Mouse (Mus musculus) yolk sac, embryonic 10.5 days (tissue): ENCODE data around the gene Prr3.
"Not testable (repeated sequence)": the region's sequence is repeated elsewhere in the genome, so short reads cannot be mapped to it uniquely, and the experiment has no call there.

Source experiments
- DNase-seq: peaks from one replicate; pipeline ENCODE4 v3.0.0-alpha.2; 2017; ENCODE audit warnings: low spot score

The Prr3 gene

DNA sequence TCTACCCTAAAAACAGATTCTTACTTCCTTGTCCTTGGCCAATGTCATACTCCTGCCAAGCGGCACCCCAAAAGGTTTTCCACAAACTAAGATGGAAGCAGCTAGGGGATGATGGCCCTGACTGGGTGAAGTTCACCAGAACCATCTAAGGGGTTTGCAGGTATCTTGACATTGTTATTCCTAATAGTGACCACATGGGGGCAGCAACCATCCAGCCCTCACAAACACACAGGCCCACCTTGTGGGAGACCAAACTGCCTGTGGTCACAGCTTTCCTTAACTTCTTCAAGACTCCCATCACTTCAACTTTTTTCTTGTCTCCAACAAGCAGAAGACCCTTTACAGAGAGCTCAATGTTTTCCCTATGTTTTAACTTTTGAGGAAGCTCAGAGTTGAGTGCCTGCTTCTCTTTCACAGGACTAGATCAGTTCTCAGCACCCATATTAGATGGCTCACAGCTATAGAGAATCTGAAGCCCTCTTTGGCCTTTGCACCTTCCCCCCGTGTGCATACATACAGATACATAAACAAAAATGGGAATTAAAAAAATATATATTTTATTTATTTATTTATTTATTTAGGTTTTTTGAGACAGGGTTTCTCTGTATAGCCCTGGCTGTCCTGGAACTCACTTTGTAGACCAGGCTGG lies 42.2 kb downstream of the Prr3 start:
- no peak for DNase-seq

DNA sequence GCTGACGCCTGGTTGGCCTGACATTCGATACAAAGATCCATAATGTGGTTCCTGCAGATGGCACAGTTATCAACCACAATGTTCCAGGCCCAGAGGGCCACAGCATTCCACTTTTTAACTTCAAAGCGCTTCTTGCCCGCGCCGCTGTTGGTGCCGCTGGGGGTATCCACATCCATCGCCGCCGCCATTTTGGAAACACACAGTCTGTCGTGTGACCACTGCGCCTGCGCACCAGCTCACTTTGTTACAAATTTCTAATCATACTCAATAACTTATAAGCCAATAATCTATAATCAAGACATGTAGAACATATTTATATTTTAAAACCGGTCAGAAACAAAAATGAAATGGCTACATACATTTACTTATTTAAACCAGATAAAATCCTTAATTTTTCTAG lies 44.3 kb downstream of the Prr3 start:
- DNase-seq = not testable (repeated sequence)

DNA sequence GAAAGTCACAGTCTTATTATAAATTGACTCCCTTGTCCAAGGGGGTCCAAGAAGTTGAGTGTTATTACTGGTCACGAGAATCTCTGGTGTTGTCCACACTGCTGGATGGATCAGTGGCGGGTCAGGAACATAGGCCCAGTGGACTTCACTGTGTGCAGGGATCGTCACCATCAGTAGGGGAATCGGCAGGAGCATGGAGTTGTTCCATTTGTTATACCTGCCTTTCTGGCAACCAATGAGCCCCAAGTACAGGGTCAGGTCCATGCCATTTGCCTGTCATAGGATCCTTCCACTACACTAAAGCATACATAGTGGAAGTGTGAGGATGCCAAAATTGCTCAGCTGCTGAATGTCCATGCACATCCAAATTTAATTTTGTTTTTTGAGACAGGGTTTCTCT lies 47.4 kb downstream of the Prr3 start:
- no peak for DNase-seq

DNA sequence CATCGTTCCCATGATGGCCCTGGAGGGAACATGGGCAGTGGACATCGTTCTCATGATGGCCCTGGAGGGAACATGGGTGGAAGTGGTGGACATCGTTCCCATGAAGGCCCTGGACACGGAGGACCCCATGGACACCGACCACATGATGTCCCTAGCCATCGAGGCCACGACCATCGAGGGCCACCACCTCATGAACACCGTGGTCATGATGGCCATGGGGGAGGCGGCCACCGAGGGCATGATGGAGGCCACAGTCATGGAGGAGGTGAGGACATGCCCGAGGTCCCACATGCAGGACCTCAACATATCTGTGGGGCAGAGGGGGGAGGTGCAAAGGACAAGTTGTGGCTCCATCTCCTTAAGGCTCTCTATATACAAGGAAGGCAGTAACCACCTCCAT lies 49.4 kb downstream of the Prr3 start:
- no peak for DNase-seq

DNA sequence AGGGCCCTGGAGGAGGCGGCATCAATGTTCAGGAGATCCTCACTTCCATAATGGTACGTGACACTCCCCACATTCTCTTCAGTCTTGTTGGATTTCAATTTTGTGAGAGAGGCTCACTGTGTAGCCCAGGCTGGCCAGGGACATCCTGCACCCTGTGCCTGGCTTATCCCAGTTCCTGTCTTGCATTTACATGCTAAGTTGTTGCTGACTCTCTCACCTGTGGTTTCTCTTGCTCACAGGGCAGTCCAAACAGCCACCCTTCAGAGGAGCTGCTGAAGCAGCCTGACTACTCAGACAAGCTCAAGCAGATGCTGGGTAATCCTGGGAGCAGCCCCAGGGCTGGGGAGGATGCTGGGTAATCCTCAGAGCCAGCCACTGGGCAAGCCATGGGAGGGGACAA lies 50.5 kb downstream of the Prr3 start:
- no peak for DNase-seq

DNA sequence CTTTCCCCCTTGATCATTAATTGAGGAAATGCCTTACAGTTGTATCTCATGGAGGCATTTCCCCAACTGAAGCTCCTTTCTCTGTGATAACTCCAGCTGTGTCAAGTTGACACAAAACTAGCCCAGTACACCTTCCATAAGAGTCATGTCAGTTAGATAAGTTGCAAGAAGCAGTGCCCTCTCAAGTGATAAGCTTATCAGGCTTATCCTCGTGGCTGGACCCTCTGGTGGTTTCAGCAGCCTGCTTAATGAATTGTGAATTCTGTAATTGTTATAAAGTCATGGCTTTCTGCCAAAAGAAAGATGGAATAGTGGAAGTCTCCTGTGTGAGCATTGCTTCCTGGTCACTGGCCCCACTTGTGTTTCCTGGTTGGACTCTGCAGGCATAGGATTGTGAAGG lies 52.6 kb downstream of the Prr3 start:
- no peak for DNase-seq

DNA sequence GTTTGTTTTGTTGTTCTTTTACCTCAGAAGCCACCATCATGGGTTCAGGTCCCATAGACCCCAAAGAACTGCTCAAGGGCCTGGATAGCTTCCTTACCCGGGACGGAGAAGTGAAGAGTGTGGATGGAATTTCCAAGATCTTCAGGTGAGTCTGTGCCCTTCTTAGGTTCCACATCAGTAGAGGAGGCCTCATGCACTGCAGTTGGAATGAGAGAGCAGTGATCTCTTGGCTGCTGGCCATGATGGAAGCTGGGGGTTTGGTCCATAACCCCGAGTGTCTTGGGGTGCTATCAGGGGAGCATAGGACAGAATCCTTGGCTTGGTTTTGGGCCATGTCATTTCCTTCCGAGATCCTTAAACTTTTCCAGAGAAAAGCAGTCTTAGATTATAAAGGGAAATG lies 56.8 kb downstream of the Prr3 start:
- DNase-seq = no peak

DNA sequence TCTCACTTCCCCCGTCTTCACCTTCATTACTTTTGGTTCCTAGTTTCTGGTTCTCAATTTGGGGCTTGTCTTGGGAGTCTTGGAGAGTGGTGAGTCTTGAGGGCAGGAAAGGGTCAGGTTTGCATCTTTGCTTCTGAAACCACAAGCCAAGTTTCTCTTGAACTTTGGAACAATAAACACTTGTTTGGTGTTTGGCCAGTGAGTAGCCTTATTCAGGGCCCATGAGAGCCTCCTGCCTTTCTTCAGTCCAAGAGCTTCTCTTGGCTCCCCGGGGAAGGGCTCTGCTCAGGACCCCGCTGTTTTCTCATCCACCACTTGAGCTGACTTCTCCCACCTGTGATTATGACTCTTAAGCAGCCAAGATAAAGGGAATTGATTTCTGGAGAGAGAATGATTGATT lies 57.5 kb downstream of the Prr3 start:
- DNase-seq = no peak
